Mouse (Mus musculus): Measurements from ENCODE around the gene Ripor2.

DNA sequence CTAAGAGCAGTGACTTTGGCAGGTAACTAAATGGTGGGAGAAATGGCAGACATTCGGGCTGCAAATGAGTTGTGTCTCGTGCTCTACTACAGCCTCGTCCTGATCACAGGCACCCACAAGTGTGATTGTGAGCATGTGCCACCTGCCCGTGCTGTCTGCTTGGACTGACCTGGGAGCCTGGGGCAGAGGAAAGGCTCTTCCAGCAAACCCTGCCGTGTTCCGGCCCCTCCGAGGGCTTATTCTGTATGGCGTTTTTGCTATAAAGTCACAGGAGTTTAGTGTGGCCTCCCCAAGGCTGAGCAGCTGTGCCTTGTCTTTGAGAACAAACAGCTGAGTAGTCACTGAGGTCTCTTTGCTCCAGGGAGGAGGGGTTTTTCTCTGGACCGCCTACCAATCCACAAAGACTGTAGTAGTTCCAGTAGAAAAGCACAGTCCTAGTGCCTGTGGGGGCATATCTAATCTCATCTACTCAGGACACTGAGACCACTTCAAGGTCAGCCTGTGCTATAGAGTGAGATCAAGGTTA lies 132.4 kb downstream of the Ripor2 start:
- TF ChIP-seq EP300 (IDR thresholded peaks at IDR 0.05) (no peak), CTCF (IDR thresholded peaks at IDR 0.05) (no peak)
